Comparison of ENCODE assay signal across 17 mouse cellular contexts in genomic region chr11:95423505-95423904, GRCm38 (mm10). TPM values are rescaled to one million over a fixed set of nuclear protein-coding genes. Genes with fewer than 3 reads are reported as not detected.
DNase-seq lines count a peak whose midpoint lies in the region; ATAC-seq and TF ChIP-seq lines count a peak whose summit lies in the region.
"Had no signal": no experiment of that assay in that cellular context is flagged by ENCODE, and none has a peak within 500 bp of the region (broad histone marks: within the 10 kb centered on the region; RNA-seq: fewer than 3 reads in every experiment).

No protein-coding gene starts in this region.

- peak; percentile 41 for TF ChIP-seq CTCF in kidney, adult 2 months (conservative IDR thresholded peaks at IDR 0.05; ENCODE audit: insufficient read depth, insufficient read length, low read depth, low read length)
- TF ChIP-seq CTCF in thymus, adult 2 months (IDR thresholded peaks at IDR 0.05; ENCODE audit: borderline replicate concordance, control insufficient read depth, extremely low read depth, insufficient read depth, low read length, poor library complexity) = no peak

- H3K36me3 ChIP-seq in kidney, adult 2 months (ENCODE audit: control insufficient read depth, insufficient read depth, low read length) = no peaks in the 10 kb centered on the region
- H3K36me3 ChIP-seq in kidney, embryonic 16.5 days (ENCODE audit: insufficient read depth, low read length) = no peaks in the 10 kb centered on the region
- H3K36me3 ChIP-seq in thymus, adult 2 months (ENCODE audit: control insufficient read depth, insufficient read depth, low read length) = no peaks in the 10 kb centered on the region; the same call in 1 of the 2 replicates

- no peaks in the 10 kb centered on the region for H3K27me3 ChIP-seq in kidney, adult 2 months (replicated peaks; ENCODE audit: control insufficient read depth, insufficient read depth, low read length)
- H3K27me3 ChIP-seq in kidney, embryonic 16.5 days (ENCODE audit: insufficient read depth, low read length) = no peaks in the 10 kb centered on the region
- no peaks in the 10 kb centered on the region for H3K27me3 ChIP-seq in thymus, adult 2 months (ENCODE audit: control insufficient read depth, insufficient read depth, low read length)
- H3K27me3 ChIP-seq: embryonic facial prominence, embryonic 15.5 days; limb, embryonic 12.5 days had no signal

- H3K4me3 ChIP-seq in kidney, adult 2 months (ENCODE audit: insufficient read depth, low read depth, low read length) = no peak overlapping the region
- H3K4me3 ChIP-seq in kidney, embryonic 16.5 days (ENCODE audit: low read length) = no peak overlapping the region
- H3K4me3 ChIP-seq in thymus, adult 2 months (ENCODE audit: control insufficient read depth, insufficient read depth, low read length) = no peak overlapping the region
- H3K4me3 ChIP-seq: embryonic facial prominence, embryonic 15.5 days; limb, embryonic 12.5 days had no signal

- no peaks in the 10 kb centered on the region for H3K9me3 ChIP-seq in kidney, embryonic 16.5 days (ENCODE audit: low read length)
- H3K9me3 ChIP-seq: embryonic facial prominence, embryonic 15.5 days; limb, embryonic 12.5 days had no signal

- no peak for ATAC-seq in CD4-positive, CD25-positive, alpha-beta regulatory T cell, adult 4 months
- ATAC-seq in kidney, embryonic 16.5 days (ENCODE audit: low FRiP score, low TSS enrichment) = no peak
- ATAC-seq: forebrain, embryonic 14.5 days had no signal

- no peak for TF ChIP-seq POLR2A in kidney, adult 2 months (IDR thresholded peaks at IDR 0.05; ENCODE audit: low read depth, low read length)
- no peak for TF ChIP-seq POLR2A in thymus, adult 2 months (IDR thresholded peaks at IDR 0.05; ENCODE audit: control insufficient read depth, extremely low read depth, insufficient read depth, low read length, poor library complexity)

- H3K4me1 ChIP-seq in kidney, adult 2 months (ENCODE audit: control insufficient read depth, insufficient read depth, low read length) = peaks cover 2% of the 10 kb centered on the region; the same call in 1 of the 2 replicates
- H3K4me1 ChIP-seq in kidney, embryonic 16.5 days (ENCODE audit: insufficient read depth, low read length) = no peaks in the 10 kb centered on the region
- no peaks in the 10 kb centered on the region for H3K4me1 ChIP-seq in thymus, adult 2 months (replicated peaks; ENCODE audit: control insufficient read depth, insufficient read depth, low read length)
- H3K4me1 ChIP-seq: embryonic facial prominence, embryonic 15.5 days; limb, embryonic 12.5 days had no signal

- H3K9ac ChIP-seq in kidney, embryonic 16.5 days (replicated peaks; ENCODE audit: low read length) = no peak overlapping the region
- H3K9ac ChIP-seq: embryonic facial prominence, embryonic 15.5 days; limb, embryonic 12.5 days had no signal

- H3K4me2 ChIP-seq in kidney, embryonic 16.5 days (replicated peaks; ENCODE audit: low read depth, low read length) = no peak overlapping the region
- H3K4me2 ChIP-seq: embryonic facial prominence, embryonic 15.5 days; limb, embryonic 12.5 days had no signal

- H3K27ac ChIP-seq in kidney, adult 2 months (ENCODE audit: insufficient read depth, low read depth, low read length) = no peak overlapping the region
- no peak overlapping the region for H3K27ac ChIP-seq in kidney, embryonic 16.5 days (ENCODE audit: low read length)
- no peak overlapping the region for H3K27ac ChIP-seq in thymus, adult 2 months (ENCODE audit: control insufficient read depth, insufficient read depth, low read length)
- H3K27ac ChIP-seq: embryonic facial prominence, embryonic 15.5 days; limb, embryonic 12.5 days had no signal

- 88% methylated on average over 3 of the region's 3 CpGs for WGBS in kidney, adult 2 months
- 79% methylated on average over 3 of the region's 3 CpGs for WGBS in kidney, embryonic 16.5 days
- 94% methylated on average over 3 of the region's 3 CpGs for WGBS in thymus, adult 2 months

- peak; percentile 23 for DNase-seq in CD4-positive, CD25-positive, alpha-beta regulatory T cell, adult 2 months (ENCODE audit: low read depth, low spot score)
- DNase-seq in kidney, adult 2 months = no peak
- DNase-seq in thymus, postnatal 4 days = peak; percentile 38
- DNase-seq in thymus, postnatal 36 days = no peak
- DNase-seq in retina, postnatal 1 day = no peak
- no peak for DNase-seq in thymus, adult 2 months
- DNase-seq: cerebellum, adult 9-11 months; gastrocnemius, postnatal 36 days; heart, postnatal 14 days; kidney, adult 11 months; layer of hippocampus, adult 9-11 months; right cerebral cortex, postnatal 4 days had no signal

RNA-seq across cellular contexts. Expression of gene Spop, which starts 9.6 kb away (rescaled TPM):
- polyA plus RNA-seq in CD4-positive, CD25-positive, alpha-beta regulatory T cell, adult 4 months (2017; shearing (Covaris generic)) = 100 to 1,000 TPM; 176 to 230 TPM
- polyA plus RNA-seq in kidney, adult 2 months (2012; rRNA removed) = 43.0 and 66.4 TPM in 2 replicates
- 141 and 155 TPM in 2 replicates for polyA plus RNA-seq in kidney, embryonic 16.5 days (2015; fragmentation: Nextera tagmentation; extraction: Ambion mirVana)
- 47.9 and 52.0 TPM in 2 replicates for polyA plus RNA-seq in thymus, adult 2 months (2012; rRNA removed)

RNA-seq across cellular contexts. Expression of gene Slc35b1, which starts 39.0 kb away (rescaled TPM):
- polyA plus RNA-seq in CD4-positive, CD25-positive, alpha-beta regulatory T cell, adult 4 months (2017; shearing (Covaris generic)) = 10 to 100 TPM; 53.8 to 61.1 TPM
- 63.6 and 70.6 TPM in 2 replicates for polyA plus RNA-seq in kidney, adult 2 months (2012; rRNA removed)
- 99.2 and 102 TPM in 2 replicates for polyA plus RNA-seq in kidney, embryonic 16.5 days (2015; fragmentation: Nextera tagmentation; extraction: Ambion mirVana)
- 89.3 and 107 TPM in 2 replicates for polyA plus RNA-seq in thymus, adult 2 months (2012; rRNA removed)

Comparison
In these comparisons a context has a peak if more than half of its experiments do, and no peak if none do; other contexts are left out.
1. DNase-seq: peak in CD4-positive, CD25-positive, alpha-beta regulatory T cell, adult 2 months (single experiment) and thymus, postnatal 4 days (single experiment); none in kidney, adult 2 months (single experiment), thymus, postnatal 36 days (0 of 2), retina, postnatal 1 day (single experiment) and thymus, adult 2 months (single experiment).